Mouse (Mus musculus) stomach, embryonic 15.5 days (tissue): ENCODE measurements around the gene Hypk. TPM values are rescaled to one million over a fixed set of nuclear protein-coding genes. Genes with fewer than 3 reads are reported as not detected.

ENCODE experiments used
- microRNA-seq: library from miRNA; unstranded; fragments of <30 nt; microRNA quantifications from one replicate; pipeline ENCODE4, GENCODE M21; 2016
- polyA plus RNA-seq: library from polyadenylated mRNA; unstranded; fragments of >200 nt; fragmentation: Nextera tagmentation; extraction: Ambion mirVana; gene quantifications from 2 replicates; pipeline ENCODE4 v1.2.1, GENCODE M21; 2015

Gene Hypk
- polyA plus RNA-seq, 1 experiment from 2014 or later, result 96.0 TPM

Small RNA genes within 50 kb of the gene (microRNA-seq; reads per million reads assigned to microRNA genes)
- not detected for gene Gm22953

Other genes starting within 250 kb of the Hypk start
- 51.9 and 60.6 TPM in 2 replicates for gene Trp53bp1, start 181.9 kb upstream of the Hypk start, polyA plus RNA-seq
- 4.0 and 5.3 TPM in 2 replicates for gene Map1a, start 163.7 kb upstream of the Hypk start, polyA plus RNA-seq
- gene Ppip5k1, start 97.9 kb upstream of the Hypk start, polyA plus RNA-seq, result 16.7 and 18.1 TPM in 2 replicates
- gene Ckmt1, start 95.6 kb upstream of the Hypk start, polyA plus RNA-seq, result 157 and 165 TPM in 2 replicates
- not detected in 2 replicates for gene Strc, start 66.1 kb upstream of the Hypk start, polyA plus RNA-seq
- gene Pdia3, start 39.5 kb upstream of the Hypk start, polyA plus RNA-seq, result 742 and 872 TPM in 2 replicates
- 1.6 and 2.3 TPM in 2 replicates for gene Catsper2, start 39.5 kb upstream of the Hypk start, polyA plus RNA-seq
- gene Ell3, start 9.0 kb upstream of the Hypk start, polyA plus RNA-seq, result 10.1 and 10.9 TPM in 2 replicates
- gene Serf2, start 4.1 kb upstream of the Hypk start, polyA plus RNA-seq, result 449 and 538 TPM in 2 replicates
- 0.30 and 0.67 TPM in 2 replicates for gene Serinc4, start 3.5 kb downstream of the Hypk start, polyA plus RNA-seq
- 45.7 and 47.5 TPM in 2 replicates for gene Mfap1b, start 20.8 kb downstream of the Hypk start, polyA plus RNA-seq
- gene Mfap1a, start 53.4 kb downstream of the Hypk start, polyA plus RNA-seq, result 23.9 and 24.5 TPM in 2 replicates
- 7.7 and 8.0 TPM in 2 replicates for gene Wdr76, start 53.4 kb downstream of the Hypk start, polyA plus RNA-seq